Mouse (Mus musculus) layer of hippocampus, postnatal 10 days (tissue): ENCODE results near the gene Prss57. TPM values are rescaled to one million over a fixed set of nuclear protein-coding genes. Genes with fewer than 3 reads are reported as not detected.

Experiments used
- total RNA-seq, 2 experiments: library from RNA; stranded (reverse); gene quantifications; 2 replicates each; pipeline ENCODE4 v1.2.3; 2021

Gene Prss57
- total RNA-seq, 2 experiments from 2014 or later = 0.21 to 0.31 TPM

Other genes starting within 250 kb of the Prss57 start
- gene Mier2, start 235.8 kb downstream of the Prss57 start, total RNA-seq = 10 to 100 TPM; 52.1 to 56.3 TPM
- gene Theg, start 203.6 kb downstream of the Prss57 start, total RNA-seq = not detected
- gene C2cd4c, start 176.9 kb downstream of the Prss57 start, total RNA-seq = 10 to 100 TPM; 11.0 to 11.3 TPM
- gene Shc2, start 153.0 kb downstream of the Prss57 start, total RNA-seq = 10 to 100 TPM; 48.0 to 48.3 TPM
- gene Odf3l2, start 145.2 kb downstream of the Prss57 start, total RNA-seq = under 1 TPM; 0.39 to 0.62 TPM
- gene Madcam1, start 126.4 kb downstream of the Prss57 start, total RNA-seq = under 1 TPM in 1 of 2 experiments, not detected in 1; 0.32 TPM
- gene Tpgs1, start 121.6 kb downstream of the Prss57 start, total RNA-seq = 10 to 100 TPM; 68.5 to 80.9 TPM
- gene Cdc34, start 108.8 kb downstream of the Prss57 start, total RNA-seq = 10 to 100 TPM; 54.8 to 56.2 TPM
- 1 to 10 TPM; 1.6 to 1.8 TPM for gene Gzmm, start 101.9 kb downstream of the Prss57 start, total RNA-seq
- 100 to 1,000 TPM; 692 to 694 TPM for gene Bsg, start 86.5 kb downstream of the Prss57 start, total RNA-seq
- gene Hcn2, start 74.3 kb downstream of the Prss57 start, total RNA-seq = 10 to 100 TPM; 82.8 to 84.2 TPM
- gene Polrmt, start 44.4 kb downstream of the Prss57 start, total RNA-seq = 10 to 100 TPM; 36.1 to 44.7 TPM
- gene Fgf22, start 35.9 kb downstream of the Prss57 start, total RNA-seq = 1 to 10 TPM; 1.2 to 1.7 TPM
- gene Rnf126, start 24.0 kb downstream of the Prss57 start, total RNA-seq = 10 to 100 TPM; 90.8 to 97.7 TPM
- 1 to 10 TPM; 1.3 to 1.5 TPM for gene Fstl3, start 13.7 kb downstream of the Prss57 start, total RNA-seq
- 100 to 1,000 TPM; 392 to 395 TPM for gene Palm, start 2.6 kb upstream of the Prss57 start, total RNA-seq
- under 1 TPM; 0.33 to 0.78 TPM for gene Misp, start 30.0 kb upstream of the Prss57 start, total RNA-seq
- 10 to 100 TPM; 63.8 to 66.5 TPM for gene Ptbp1, start 63.5 kb upstream of the Prss57 start, total RNA-seq
- 1 to 10 TPM; 3.6 to 3.7 TPM for gene Prtn3, start 83.5 kb upstream of the Prss57 start, total RNA-seq
- gene Plppr3, start 83.7 kb upstream of the Prss57 start, total RNA-seq = 100 to 1,000 TPM; 113 TPM
- gene Elane, start 95.3 kb upstream of the Prss57 start, total RNA-seq = not detected
- not detected for gene Cfd, start 99.9 kb upstream of the Prss57 start, total RNA-seq
- 10 to 100 TPM; 55.7 to 56.2 TPM for gene Med16, start 118.0 kb upstream of the Prss57 start, total RNA-seq
- gene Gm26602, start 119.9 kb upstream of the Prss57 start, total RNA-seq = not detected
- 1 to 10 TPM; 7.5 TPM for gene Kiss1r, start 126.0 kb upstream of the Prss57 start, total RNA-seq
- gene R3hdm4, start 130.2 kb upstream of the Prss57 start, total RNA-seq = 100 to 1,000 TPM; 380 to 386 TPM
- 1 to 10 TPM; 5.5 to 8.4 TPM for gene Arid3a, start 136.1 kb upstream of the Prss57 start, total RNA-seq
- gene Wdr18, start 169.2 kb upstream of the Prss57 start, total RNA-seq = 10 to 100 TPM; 41.8 to 46.5 TPM
- under 1 TPM; 0.13 to 0.27 TPM for gene Grin3b, start 179.8 kb upstream of the Prss57 start, total RNA-seq
- 100 to 1,000 TPM; 137 to 139 TPM for gene Tmem259, start 193.4 kb upstream of the Prss57 start, total RNA-seq
- gene Cnn2, start 197.6 kb upstream of the Prss57 start, total RNA-seq = 10 to 100 TPM in 1 of 2 experiments, 1 to 10 TPM in 1; 8.2 to 10.3 TPM
- 10 to 100 TPM in 1 of 2 experiments, 1 to 10 TPM in 1; 9.3 to 10.3 TPM for gene Abca7, start 205.5 kb upstream of the Prss57 start, total RNA-seq
- 1 to 10 TPM; 3.3 to 3.8 TPM for gene Arhgap45, start 225.7 kb upstream of the Prss57 start, total RNA-seq
- gene Polr2e, start 248.8 kb upstream of the Prss57 start, total RNA-seq = 10 to 100 TPM; 66.9 to 76.7 TPM